Mouse (Mus musculus): Measurements from ENCODE around the gene Nploc4.
"Not testable (repeated sequence)": the region's sequence is repeated elsewhere in the genome, so short reads cannot be mapped to it uniquely, and the experiment has no call there.

- peak; percentile 13; the same call in 1 of the 2 replicates for TF ChIP-seq POLR2A (IDR thresholded peaks at IDR 0.05; ENCODE audit: low read depth, low read length)
- not testable (repeated sequence) for TF ChIP-seq USF1 (IDR thresholded peaks at IDR 0.05; ENCODE audit: low read depth, low read length); TCF12 (IDR thresholded peaks at IDR 0.05; ENCODE audit: low read depth, low read length); CTCF (conservative IDR thresholded peaks at IDR 0.05 in 1 of 2, IDR thresholded peaks at IDR 0.05 in 1 of 2; ENCODE audit: low read depth in 2 of 2, low read length in 2 of 2); E2F4 (IDR thresholded peaks at IDR 0.05; ENCODE audit: insufficient replicate concordance, low read depth, low read length); SMC3 (IDR thresholded peaks at IDR 0.05; ENCODE audit: low read depth, low read length); UBTF (IDR thresholded peaks at IDR 0.05; ENCODE audit: low read depth, low read length); TBP (conservative IDR thresholded peaks at IDR 0.05; ENCODE audit: low read depth, low read length)
These were observed 91.0 kb downstream of the Nploc4 start for GRCm38 (mm10) chr11:120346383-120347034.

Measured in CH12.LX (cell line).